Mouse (Mus musculus): ENCODE data around the gene Atxn3. TPM values are rescaled to one million over a fixed set of nuclear protein-coding genes. Genes with fewer than 3 reads are reported as not detected.

Gene Atxn3
- polyA plus RNA-seq, 1 experiment from 2014 or later = 13.1 TPM

DNA sequence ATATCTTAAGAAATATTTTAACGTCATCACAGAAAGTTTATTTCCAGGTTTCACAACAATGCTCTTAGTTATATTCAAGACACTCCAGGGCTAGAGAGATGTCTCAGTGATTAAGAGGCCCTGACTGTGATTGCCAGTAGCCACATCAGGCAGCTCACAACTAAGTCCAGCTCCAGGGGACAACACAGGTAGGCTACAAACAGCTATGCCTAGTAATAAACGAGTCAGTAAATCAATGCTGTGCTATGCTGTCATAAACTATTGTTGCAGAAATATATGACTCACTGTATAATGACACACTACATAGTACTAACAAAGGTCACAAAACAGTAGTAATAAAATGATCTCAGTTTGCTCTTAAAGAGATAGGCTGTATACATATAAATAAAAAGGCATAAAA, 81.7 kb downstream of the Atxn3 start:
- no peaks in the 10 kb centered on the region for H3K27me3 ChIP-seq (ENCODE audit: control insufficient read depth, insufficient read depth, low read length)
- no peak overlapping the region for H3K27ac ChIP-seq (replicated peaks; ENCODE audit: low read depth, low read length)
- no peak for ATAC-seq (replicated peaks; ENCODE audit: insufficient number of reproducible peaks, low FRiP score, low TSS enrichment, low read depth)
- 90% methylated on average over 2 of the region's 2 CpGs for WGBS
- no peaks in the 10 kb centered on the region for H3K4me1 ChIP-seq (ENCODE audit: control insufficient read depth, insufficient read depth, low read length)
- no peak for DNase-seq (ENCODE audit: low spot score)
- peaks cover 3% of the 10 kb centered on the region; the same call in 1 of the 2 replicates for H3K36me3 ChIP-seq (replicated peaks; ENCODE audit: control insufficient read depth, insufficient read depth, low read depth, low read length)
- no peak overlapping the region for H3K4me2 ChIP-seq (ENCODE audit: low read depth, low read length)
- H3K9ac ChIP-seq (replicated peaks; ENCODE audit: low read length) = no peak overlapping the region
- H3K4me3 ChIP-seq (ENCODE audit: low read depth, low read length) = no peak overlapping the region
- H3K9me3 ChIP-seq (replicated peaks; ENCODE audit: control insufficient read depth, low read length) = no peaks in the 10 kb centered on the region

DNA sequence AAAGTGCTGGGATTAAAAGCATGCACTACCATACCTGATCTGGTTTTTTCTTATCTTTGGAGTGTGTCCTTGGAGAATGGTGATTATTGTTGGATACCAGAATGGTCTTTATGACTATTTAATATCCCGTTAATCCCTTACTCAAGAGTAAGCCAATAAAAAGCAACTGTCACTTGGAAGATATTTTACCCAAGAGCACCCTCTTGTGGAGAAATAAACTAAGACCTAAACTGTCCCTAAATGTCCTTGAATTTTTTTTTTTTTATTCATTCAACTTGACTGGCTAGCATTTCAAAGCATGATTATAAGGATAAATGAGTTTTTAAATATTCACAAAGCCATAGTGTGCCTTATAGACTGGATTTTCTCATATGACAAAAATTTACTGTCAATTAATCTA, 82.9 kb downstream of the Atxn3 start:
- ATAC-seq (replicated peaks; ENCODE audit: insufficient number of reproducible peaks, low FRiP score, low TSS enrichment, low read depth) (no peak), DNase-seq (ENCODE audit: low spot score) (peak; percentile 67)
- WGBS = 64% methylated on average over 1 of the region's 1 CpGs
- Histone ChIP-seq H3K4me2 (ENCODE audit: low read depth, low read length) (no peak overlapping the region), H3K36me3 (replicated peaks; ENCODE audit: control insufficient read depth, insufficient read depth, low read depth, low read length) (peaks cover 3% of the 10 kb centered on the region; the same call in 1 of the 2 replicates), H3K9ac (replicated peaks; ENCODE audit: low read length) (no peak overlapping the region), H3K4me3 (ENCODE audit: low read depth, low read length) (no peak overlapping the region), H3K27ac (replicated peaks; ENCODE audit: low read depth, low read length) (no peak overlapping the region), H3K4me1 (ENCODE audit: control insufficient read depth, insufficient read depth, low read length) (no peaks in the 10 kb centered on the region), H3K27me3 (ENCODE audit: control insufficient read depth, insufficient read depth, low read length) (no peaks in the 10 kb centered on the region), H3K9me3 (replicated peaks; ENCODE audit: control insufficient read depth, low read length) (no peaks in the 10 kb centered on the region)

Other genes with a start within 250 kb of the Atxn3 start
- gene Tc2n, start 239.7 kb downstream of the Atxn3 start, polyA plus RNA-seq (2014; fragmentation: Nextera tagmentation; extraction: Ambion mirVana) = 0.36 and 0.65 TPM in 2 replicates
- 28.7 and 31.2 TPM in 2 replicates for gene Fbln5, start 139.2 kb downstream of the Atxn3 start, polyA plus RNA-seq (2014; fragmentation: Nextera tagmentation; extraction: Ambion mirVana)
- 10.8 and 14.2 TPM in 2 replicates for gene Trip11, start 45.0 kb downstream of the Atxn3 start, polyA plus RNA-seq (2014; fragmentation: Nextera tagmentation; extraction: Ambion mirVana)
- 42.5 and 46.5 TPM in 2 replicates for gene Cpsf2, start 17.7 kb upstream of the Atxn3 start, polyA plus RNA-seq (2014; fragmentation: Nextera tagmentation; extraction: Ambion mirVana)
- gene Slc24a4, start 170.5 kb upstream of the Atxn3 start, polyA plus RNA-seq (2014; fragmentation: Nextera tagmentation; extraction: Ambion mirVana) = 0.04 and 0.24 TPM in 2 replicates

All from embryonic facial prominence, embryonic 11.5 days (tissue).